Mouse (Mus musculus) midbrain, embryonic 15.5 days (tissue): ENCODE measurements around the gene Rps6kb2. TPM values are rescaled to one million over a fixed set of nuclear protein-coding genes. Genes with fewer than 3 reads are reported as not detected.
A peak's percentile ranks its signal among the peaks of the same experiment; 100 is the strongest.

Source experiments
- ATAC-seq: fragments of 200-750 bp; cut with Nextera tagmentation; replicated peaks from 2 replicates; pipeline ENCODE4 v1.8.0; 2017; ENCODE audit warnings: moderate TSS enrichment
- H3K27ac ChIP-seq: fragments of 300-500 bp; sonication (generic); 2 replicates; pipeline ENCODE4 v1.5.1; 2015; ENCODE audit warnings: mild to moderate bottlenecking, inconsistent platforms
- H3K27me3 ChIP-seq: fragments of 300-500 bp; sonication (generic); replicated peaks from 2 replicates; pipeline ENCODE4 v1.6.1; 2015; ENCODE audit warnings: inconsistent platforms
- H3K36me3 ChIP-seq: fragments of 300-500 bp; sonication (generic); replicated peaks from 2 replicates; pipeline ENCODE4 v1.6.1; 2015; ENCODE audit warnings: inconsistent platforms
- H3K4me1 ChIP-seq: fragments of 300-500 bp; sonication (generic); 2 replicates; pipeline ENCODE4 v1.6.1; 2015; ENCODE audit warnings: inconsistent platforms
- H3K4me2 ChIP-seq: fragments of 300-500 bp; sonication (generic); 2 replicates; pipeline ENCODE4 v1.6.1; 2015; ENCODE audit warnings: inconsistent platforms, mild to moderate bottlenecking, moderate library complexity
- H3K4me3 ChIP-seq: fragments of 300-500 bp; sonication (generic); 2 replicates; pipeline ENCODE4 v1.5.1; 2015; ENCODE audit warnings: mild to moderate bottlenecking, inconsistent platforms
- H3K9ac ChIP-seq: fragments of 300-500 bp; sonication (generic); 2 replicates; pipeline ENCODE4 v1.6.1; 2015; ENCODE audit warnings: mild to moderate bottlenecking, inconsistent platforms
- H3K9me3 ChIP-seq: fragments of 300-500 bp; sonication (generic); 2 replicates; pipeline ENCODE4 v1.6.1; 2016; ENCODE audit warnings: inconsistent platforms
- WGBS: fragments of 180-500 bp; shearing (Covaris S2); methylation state at CpG from one replicate; pipeline ENCODE4 v1.1.7; 2015; ENCODE audit warnings: mixed read lengths; 5-methylcytosine and 5-hydroxymethylcytosine counted together
- polyA plus RNA-seq: library from polyadenylated mRNA; unstranded; fragments of >200 nt; fragmentation: Nextera tagmentation; extraction: Ambion mirVana; gene quantifications from 2 replicates; pipeline ENCODE4 v1.2.1, GENCODE M21; 2015

Rps6kb2 gene
- polyA plus RNA-seq, 1 experiment from 2014 or later = 60.7 TPM

- ATAC-seq = no peak
- WGBS = 90% methylated on average over 22 of the region's 22 CpGs
- Histone ChIP-seq H3K9ac (no peak overlapping the region), H3K4me1 (peaks cover 22% of the 10 kb centered on the region), H3K36me3 (peaks cover 12% of the 10 kb centered on the region), H3K27me3 (no peaks in the 10 kb centered on the region), H3K4me2 (no peak overlapping the region), H3K4me3 (no peak overlapping the region), H3K9me3 (no peaks in the 10 kb centered on the region), H3K27ac (no peak overlapping the region)
These were observed 12.3 kb downstream of the Rps6kb2 start for GRCm38 (mm10) chr19:4150567-4151487.

- no peak for ATAC-seq
These were observed 13.2 kb downstream of the Rps6kb2 start for GRCm38 (mm10) chr19:4149764-4150461.

GRCm38 (mm10) chr19:4149283-4149682, 13.9 kb downstream of the Rps6kb2 start:
- Histone ChIP-seq H3K4me3 (peak overlapping the region; percentile 93), H3K36me3 (0 out of 2 replicates have a peak, but pooled peaks cover 7% of the 10 kb centered on the region), H3K9me3 (no peaks in the 10 kb centered on the region), H3K27ac (no peak overlapping the region; the same call in 1 of the 2 replicates), H3K4me1 (peaks cover 22% of the 10 kb centered on the region), H3K4me2 (peak overlapping the region; percentile 77), H3K27me3 (no peaks in the 10 kb centered on the region), H3K9ac (peak overlapping the region; percentile 91)
- 93% methylated on average over 11 of the region's 11 CpGs for WGBS
- no peak for ATAC-seq

More at GRCm38 (mm10) chr19:4149764-4150461, 13.2 kb downstream of the Rps6kb2 start:
- H3K9me3 ChIP-seq = no peaks in the 10 kb centered on the region
- WGBS = 94% methylated on average over 17 of the region's 17 CpGs
- H3K4me2 ChIP-seq = no peak overlapping the region; the same call in 1 of the 2 replicates
- no peak overlapping the region for H3K27ac ChIP-seq
- no peak overlapping the region for H3K9ac ChIP-seq
- no peak overlapping the region for H3K4me3 ChIP-seq
- peaks cover 22% of the 10 kb centered on the region for H3K4me1 ChIP-seq
- H3K27me3 ChIP-seq = no peaks in the 10 kb centered on the region
- 0 out of 2 replicates have a peak, but pooled peaks cover 7% of the 10 kb centered on the region for H3K36me3 ChIP-seq

GRCm38 (mm10) chr19:4148819-4149218, 14.3 kb downstream of the Rps6kb2 start:
- Histone ChIP-seq H3K9me3 (no peaks in the 10 kb centered on the region), H3K4me2 (peak overlapping the region; percentile 77), H3K4me1 (peaks cover 22% of the 10 kb centered on the region), H3K9ac (peak overlapping the region; percentile 91), H3K36me3 (0 out of 2 replicates have a peak, but pooled peaks cover 7% of the 10 kb centered on the region), H3K4me3 (peak overlapping the region; percentile 93), H3K27me3 (no peaks in the 10 kb centered on the region), H3K27ac (peak overlapping the region; percentile 75)
- ATAC-seq = peak; percentile 46; the same call in 1 of the 2 replicates
- 3% methylated on average over 7 of the region's 8 CpGs for WGBS

- Histone ChIP-seq H3K36me3 (0 out of 2 replicates have a peak, but pooled peaks cover 7% of the 10 kb centered on the region), H3K4me2 (peak within 1 kb of the TSS; percentile 77), H3K9me3 (no peaks in the 10 kb centered on the region), H3K27me3 (no peaks in the 10 kb centered on the region), H3K9ac (peak within 1 kb of the TSS; percentile 91), H3K27ac (peak within 1 kb of the TSS; percentile 75), H3K4me1 (peaks cover 22% of the 10 kb centered on the region), H3K4me3 (peak within 1 kb of the TSS; percentile 93)
- under 1% methylated on average over 32 of the region's 33 CpGs for WGBS
- ATAC-seq = peak; percentile 93
These were observed 14.7 kb downstream of the Rps6kb2 start, which contains the start of gene Coro1b for GRCm38 (mm10) chr19:4148491-4148806. Gene Coro1b, plus strand, starts transcription at chr19:4148619.

GRCm38 (mm10) chr19:4147782-4148490, 15.2 kb downstream of the Rps6kb2 start:
- 30% methylated on average over 9 of the region's 9 CpGs for WGBS
- Histone ChIP-seq H3K4me1 (peaks cover 22% of the 10 kb centered on the region), H3K36me3 (0 out of 2 replicates have a peak, but pooled peaks cover 7% of the 10 kb centered on the region), H3K27ac (peak overlapping the region; percentile 75), H3K27me3 (no peaks in the 10 kb centered on the region), H3K9ac (peak overlapping the region; percentile 91), H3K4me3 (peak overlapping the region; percentile 93), H3K9me3 (no peaks in the 10 kb centered on the region), H3K4me2 (peak overlapping the region; percentile 77)
- peak; percentile 26; the same call in 1 of the 2 replicates for ATAC-seq

- ATAC-seq = no peak
- no peak overlapping the region for H3K4me3 ChIP-seq
- H3K4me1 ChIP-seq = peaks cover 22% of the 10 kb centered on the region
- 42% methylated on average over 3 of the region's 3 CpGs for WGBS
- H3K36me3 ChIP-seq = 0 out of 2 replicates have a peak, but pooled peaks cover 7% of the 10 kb centered on the region
- no peak overlapping the region for H3K9ac ChIP-seq
- H3K4me2 ChIP-seq = no peak overlapping the region
- no peaks in the 10 kb centered on the region for H3K9me3 ChIP-seq
- no peak overlapping the region for H3K27ac ChIP-seq
- H3K27me3 ChIP-seq = no peaks in the 10 kb centered on the region
These were observed 16.1 kb downstream of the Rps6kb2 start for GRCm38 (mm10) chr19:4147022-4147405.

- Histone ChIP-seq H3K4me2 (no peak overlapping the region), H3K27me3 (no peaks in the 10 kb centered on the region), H3K36me3 (0 out of 2 replicates have a peak, but pooled peaks cover 7% of the 10 kb centered on the region), H3K4me3 (no peak overlapping the region), H3K9ac (no peak overlapping the region), H3K9me3 (no peaks in the 10 kb centered on the region), H3K27ac (no peak overlapping the region), H3K4me1 (peaks cover 22% of the 10 kb centered on the region)
- 56% methylated on average over 12 of the region's 12 CpGs for WGBS
- no peak for ATAC-seq
These were observed 16.7 kb downstream of the Rps6kb2 start for GRCm38 (mm10) chr19:4146366-4147021.

GRCm38 (mm10) chr19:4145936-4146335, 17.2 kb downstream of the Rps6kb2 start:
- H3K36me3 ChIP-seq = 0 out of 2 replicates have a peak, but pooled peaks cover 2% of the 10 kb centered on the region
- H3K27me3 ChIP-seq = no peaks in the 10 kb centered on the region
- H3K4me3 ChIP-seq = no peak overlapping the region
- 75% methylated on average over 5 of the region's 5 CpGs for WGBS
- H3K4me1 ChIP-seq = peaks cover 22% of the 10 kb centered on the region
- no peak overlapping the region for H3K4me2 ChIP-seq
- H3K9me3 ChIP-seq = no peaks in the 10 kb centered on the region
- no peak overlapping the region for H3K9ac ChIP-seq
- ATAC-seq = no peak
- H3K27ac ChIP-seq = no peak overlapping the region

- no peak for ATAC-seq
- no peaks in the 10 kb centered on the region for H3K27me3 ChIP-seq
- no peaks in the 10 kb centered on the region for H3K36me3 ChIP-seq
- no peak overlapping the region for H3K4me2 ChIP-seq
- 83% methylated on average over 16 of the region's 16 CpGs for WGBS
- H3K9me3 ChIP-seq = no peaks in the 10 kb centered on the region
- H3K9ac ChIP-seq = no peak overlapping the region
- peaks cover 19% of the 10 kb centered on the region for H3K4me1 ChIP-seq
- H3K4me3 ChIP-seq = no peak overlapping the region
- no peak overlapping the region for H3K27ac ChIP-seq
These were observed 18.3 kb downstream of the Rps6kb2 start for GRCm38 (mm10) chr19:4144550-4145498.
